Mouse (Mus musculus) heart, postnatal 0 days (tissue): Measurements from ENCODE around the gene Kcnk1.

Experiments used
- CTCF ChIP-seq: IDR thresholded peaks from 2 replicates; pipeline ENCODE4 v1.5.1; 2016; ENCODE audit warnings: antibody characterized with exemption, control low read depth, low read depth
- EP300 ChIP-seq: IDR thresholded peaks from 2 replicates; pipeline ENCODE4 v1.6.1; 2016; ENCODE audit warnings: antibody characterized with exemption, low read depth

DNA sequence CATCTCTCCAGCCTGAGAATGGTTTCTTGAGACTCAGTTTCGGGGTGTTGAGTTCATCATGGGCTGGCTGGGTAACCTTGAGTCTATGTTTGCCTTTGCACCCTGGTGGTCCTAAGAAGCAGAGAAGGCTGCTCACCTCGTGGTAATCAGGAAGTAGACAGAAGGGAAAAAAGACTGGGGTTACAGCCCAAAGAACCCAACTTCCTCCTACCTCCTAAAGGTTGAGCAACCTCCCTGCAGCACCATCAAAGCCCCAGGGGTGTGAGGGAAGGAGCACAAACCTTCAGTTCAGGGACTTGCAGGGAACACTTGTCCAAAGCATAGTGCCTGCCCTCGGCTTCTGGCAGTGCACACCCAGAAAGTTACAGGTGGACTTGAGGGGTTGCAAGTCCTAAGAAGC is 11.5 kb upstream of the Kcnk1 start:
- TF ChIP-seq CTCF: no peak
- TF ChIP-seq EP300: no peak
